Mouse (Mus musculus) ES-E14 (cell line): ENCODE results near the gene Rap1gap. TPM values are rescaled to one million over a fixed set of nuclear protein-coding genes. Genes with fewer than 3 reads are reported as not detected.

Source experiments
- DNase-seq: peaks from one replicate; pipeline ENCODE4 v3.0.0-alpha.2; 2013; ENCODE audit warnings: low read depth, low spot score
- H3K27ac ChIP-seq: 2 replicates; pipeline ENCODE4 v1.5.1; 2012; ENCODE audit warnings: low read depth, mild to moderate bottlenecking, low read length, moderate library complexity, mixed read lengths; ENCODE audit not compliant: poor library complexity, insufficient read depth, severe bottlenecking
- H3K36me3 ChIP-seq: 2 replicates; pipeline ENCODE4 v1.6.1; 2012; ENCODE audit warnings: mild to moderate bottlenecking, low read length, moderate library complexity, mixed read lengths; ENCODE audit not compliant: control insufficient read depth, poor library complexity, insufficient read depth, severe bottlenecking
- H3K4me1 ChIP-seq, 2 experiments: fragments of 150-350 bp in 1 of 2; sonication (generic) in 1 of 2; 2 replicates each; pipeline ENCODE4 v1.6.1; 2012; ENCODE audit warnings: low read length in 2 of 2, mild to moderate bottlenecking in 1 of 2, mixed read lengths in 1 of 2; ENCODE audit not compliant: control insufficient read depth in 2 of 2, insufficient read depth in 2 of 2, poor library complexity in 1 of 2
- H3K4me3 ChIP-seq, 2 experiments: fragments of 150-350 bp in 1 of 2; sonication (generic) in 1 of 2; 2 replicates each; pipeline ENCODE4 v1.5.1; 2012; ENCODE audit warnings: low read length in 2 of 2, low read depth in 1 of 2, mild to moderate bottlenecking in 1 of 2, mixed read lengths in 1 of 2; ENCODE audit not compliant: insufficient read depth in 1 of 2, poor library complexity in 1 of 2, severe bottlenecking in 1 of 2
- H3K9ac ChIP-seq: 2 replicates; pipeline ENCODE4 v1.6.1; 2012; ENCODE audit warnings: low read depth, mild to moderate bottlenecking, low read length, mixed read lengths; ENCODE audit not compliant: poor library complexity, insufficient read depth, severe bottlenecking
- H3K9me3 ChIP-seq: fragments of 150-350 bp; sonication (generic); 2 replicates; pipeline ENCODE4 v1.6.1; 2012; ENCODE audit warnings: low read depth, mild to moderate bottlenecking, low read length; ENCODE audit not compliant: control insufficient read depth, insufficient read depth
- CHD2 ChIP-seq: IDR thresholded peaks from 2 replicates; pipeline ENCODE4 v1.6.1; 2014; ENCODE audit warnings: mild to moderate bottlenecking, low read depth, low read length, inconsistent platforms
- HCFC1 ChIP-seq: IDR thresholded peaks from 2 replicates; pipeline ENCODE4 v1.6.1; 2012; ENCODE audit warnings: low read length, inconsistent platforms, borderline replicate concordance; ENCODE audit not compliant: insufficient read depth
- MAFK ChIP-seq: IDR thresholded peaks from 2 replicates; pipeline ENCODE4 v1.6.1; 2014; ENCODE audit warnings: mild to moderate bottlenecking, low read depth, low read length, inconsistent platforms; ENCODE audit not compliant: insufficient read depth
- ZC3H11A ChIP-seq: IDR thresholded peaks from 2 replicates; pipeline ENCODE4 v1.6.1; 2012; ENCODE audit warnings: low read depth, mild to moderate bottlenecking, inconsistent platforms, low read length, borderline replicate concordance
- ZNF384 ChIP-seq: IDR thresholded peaks from 2 replicates; pipeline ENCODE4 v1.6.1; 2012; ENCODE audit warnings: low read depth, low read length, inconsistent platforms
- in situ Hi-C, 2 experiments: fragments of 600-800 bp; cut with MboI; formaldehyde crosslinking; loops; one replicate each; pipeline ENCODE4 v1.15.1; 2025; ENCODE audit warnings: low sequenced_read_pairs in 2 of 2, inconsistent platforms in 1 of 2; ENCODE audit not compliant: unreplicated experiment in 2 of 2
- total RNA-seq: library from RNA; depleted of rRNA; stranded (reverse); fragments of 300-350 nt; gene quantifications from 2 replicates; pipeline ENCODE4 v1.2.3, GENCODE M21; 2012

Gene Rap1gap
- total RNA-seq, 1 experiment = 13.4 TPM

DNA sequence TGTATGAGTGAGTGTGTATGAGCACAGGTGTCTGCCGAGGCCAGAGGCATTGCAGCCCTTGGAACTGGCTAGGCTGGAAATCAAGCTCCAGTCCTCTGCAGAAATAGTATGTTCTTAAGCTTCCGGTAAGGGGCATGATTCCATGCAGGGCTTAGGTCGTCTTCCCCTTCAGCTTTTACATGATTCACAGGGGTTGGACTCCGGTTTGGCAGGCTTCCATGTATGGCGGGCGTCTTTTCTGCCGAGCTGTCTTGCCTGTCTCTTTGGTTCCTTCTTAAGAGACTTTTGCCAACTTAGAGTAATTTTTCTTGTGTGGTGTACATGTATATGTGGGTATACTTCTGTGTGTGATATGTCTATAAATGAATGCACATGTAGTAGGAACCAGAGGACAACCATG lies 35.2 kb upstream of the Rap1gap start:
- no peak overlapping the region for H3K9ac ChIP-seq
- H3K27ac ChIP-seq = no peak overlapping the region
- H3K4me3 ChIP-seq = no peak overlapping the region
- in situ Hi-C loops = no loop called here
- H3K36me3 ChIP-seq = peaks cover 58% of the 10 kb centered on the region
- peaks cover 5 to 14% of the 10 kb centered on the region in 2 experiments for H3K4me1 ChIP-seq
- H3K9me3 ChIP-seq = no peaks in the 10 kb centered on the region
- DNase-seq = no peak
- TF ChIP-seq ZNF384 (no peak), CHD2 (no peak), HCFC1 (no peak), MAFK (no peak), ZC3H11A (no peak)

DNA sequence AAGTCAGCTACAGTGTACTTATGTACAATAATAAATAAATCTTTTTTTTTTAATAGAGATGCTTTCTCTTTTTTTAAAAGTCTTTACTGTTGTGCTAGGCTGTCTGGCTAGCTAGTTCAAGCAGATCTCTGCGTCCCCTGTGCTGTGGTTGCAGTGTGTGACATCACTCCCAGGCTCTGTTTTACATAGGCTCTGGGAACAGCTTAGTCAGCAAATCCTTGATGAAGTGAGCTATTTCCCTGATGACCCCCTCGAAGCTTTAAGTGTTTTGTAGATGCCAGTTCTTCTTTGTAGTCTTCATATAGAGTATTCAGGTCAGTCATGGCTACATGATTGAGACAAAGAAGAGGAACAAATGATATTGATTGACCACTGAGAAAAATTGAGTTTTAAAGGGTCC lies 34.4 kb upstream of the Rap1gap start:
- Histone ChIP-seq H3K36me3 (peaks cover 59% of the 10 kb centered on the region), H3K27ac (no peak overlapping the region), H3K4me3 (no peak overlapping the region), H3K9me3 (no peaks in the 10 kb centered on the region), H3K4me1 (peaks cover 5 to 14% of the 10 kb centered on the region in 2 experiments), H3K9ac (no peak overlapping the region)
- in situ Hi-C loops = no loop called here
- TF ChIP-seq MAFK (peak; percentile 95), ZNF384 (no peak)
- DNase-seq = no peak

GRCm38 (mm10) chr4:137631596-137631995 lies 32.9 kb upstream of the Rap1gap start:
- H3K36me3 ChIP-seq = peaks cover 58% of the 10 kb centered on the region
- no peak overlapping the region for H3K4me3 ChIP-seq
- H3K9me3 ChIP-seq = no peaks in the 10 kb centered on the region
- peak overlapping the region; percentile 53; the same call in 1 of the 2 replicates for H3K27ac ChIP-seq
- no peak for DNase-seq
- H3K9ac ChIP-seq = no peak overlapping the region; the same call in 1 of the 2 replicates
- TF ChIP-seq CHD2 (no peak), HCFC1 (no peak), ZC3H11A (no peak), ZNF384 (no peak), MAFK (no peak)
- H3K4me1 ChIP-seq = peaks cover 5 to 14% of the 10 kb centered on the region in 2 experiments
- in situ Hi-C loops = no loop called here

GRCm38 (mm10) chr4:137633394-137633793 lies 31.1 kb upstream of the Rap1gap start:
- in situ Hi-C loops = no loop called here
- no peak overlapping the region for H3K9ac ChIP-seq
- no peak for TF ChIP-seq HCFC1
- no peak for TF ChIP-seq CHD2
- no peak for TF ChIP-seq ZC3H11A
- no peak for TF ChIP-seq MAFK
- TF ChIP-seq ZNF384 = no peak

GRCm38 (mm10) chr4:137636597-137636996 lies 27.9 kb upstream of the Rap1gap start:
- in situ Hi-C loops = no loop called here
- no peak overlapping the region for H3K9ac ChIP-seq
- H3K27ac ChIP-seq = no peak overlapping the region
- H3K9me3 ChIP-seq = no peaks in the 10 kb centered on the region
- no peak for DNase-seq
- peaks cover 5 to 8% of the 10 kb centered on the region in 2 experiments for H3K4me1 ChIP-seq
- no peak for TF ChIP-seq ZC3H11A
- peaks cover 57% of the 10 kb centered on the region for H3K36me3 ChIP-seq
- H3K4me3 ChIP-seq = no peak overlapping the region

More at GRCm38 (mm10) chr4:137633394-137633793, 31.1 kb upstream of the Rap1gap start:
- Histone ChIP-seq H3K36me3 (peaks cover 58% of the 10 kb centered on the region), H3K4me1 (peaks cover 5 to 14% of the 10 kb centered on the region in 2 experiments), H3K4me3 (no peak overlapping the region), H3K27ac (no peak overlapping the region), H3K9me3 (no peaks in the 10 kb centered on the region)
- DNase-seq = no peak
